Mouse (Mus musculus): ENCODE data around the gene Glcci1. TPM values are rescaled to one million over a fixed set of nuclear protein-coding genes. Genes with fewer than 3 reads are reported as not detected.

Glcci1 gene
- polyA plus RNA-seq, 1 experiment from 2014 or later: 4.8 TPM

GRCm38 (mm10) chr6:8560682-8561081, 51.3 kb downstream of the Glcci1 start:
- no peak overlapping the region for H3K4me3 ChIP-seq (ENCODE audit: low read depth, low read length)
- WGBS: 86% methylated on average over 2 of the region's 2 CpGs
- no peak overlapping the region for H3K9ac ChIP-seq (ENCODE audit: low read depth, low read length)
- H3K4me1 ChIP-seq (ENCODE audit: control insufficient read depth, insufficient read depth, low read length): no peaks in the 10 kb centered on the region
- no peaks in the 10 kb centered on the region; the same call in 1 of the 2 replicates for H3K36me3 ChIP-seq (ENCODE audit: control insufficient read depth, insufficient read depth, low read length)
- no peak overlapping the region for H3K4me2 ChIP-seq (ENCODE audit: low read length)
- no peak for ATAC-seq
- H3K27ac ChIP-seq (ENCODE audit: low read length): no peak overlapping the region
- H3K9me3 ChIP-seq (replicated peaks; ENCODE audit: control insufficient read depth, low read length, poor library complexity, severe bottlenecking): no peaks in the 10 kb centered on the region
- no peaks in the 10 kb centered on the region for H3K27me3 ChIP-seq (ENCODE audit: control insufficient read depth, insufficient read depth, low read depth, low read length)

- 0 out of 2 replicates have a peak, but pooled peaks cover 2% of the 10 kb centered on the region for H3K36me3 ChIP-seq (ENCODE audit: control insufficient read depth, insufficient read depth, low read length)
- H3K4me1 ChIP-seq (ENCODE audit: control insufficient read depth, insufficient read depth, low read length): no peaks in the 10 kb centered on the region
- no peaks in the 10 kb centered on the region for H3K9me3 ChIP-seq (replicated peaks; ENCODE audit: control insufficient read depth, low read length, poor library complexity, severe bottlenecking)
- no peak overlapping the region for H3K4me3 ChIP-seq (ENCODE audit: low read depth, low read length)
- no peak for ATAC-seq
- no peak overlapping the region for H3K9ac ChIP-seq (ENCODE audit: low read depth, low read length)
- no peaks in the 10 kb centered on the region for H3K27me3 ChIP-seq (ENCODE audit: control insufficient read depth, insufficient read depth, low read depth, low read length)
- no peak overlapping the region for H3K27ac ChIP-seq (ENCODE audit: low read length)
- 97% methylated on average over 9 of the region's 9 CpGs for WGBS
- H3K4me2 ChIP-seq (ENCODE audit: low read length): no peak overlapping the region
Observed at GRCm38 (mm10) chr6:8582377-8582776, 73.0 kb downstream of the Glcci1 start.

- Histone ChIP-seq H3K27ac (ENCODE audit: low read length) (no peak overlapping the region), H3K27me3 (ENCODE audit: control insufficient read depth, insufficient read depth, low read depth, low read length) (no peaks in the 10 kb centered on the region), H3K9me3 (replicated peaks; ENCODE audit: control insufficient read depth, low read length, poor library complexity, severe bottlenecking) (no peaks in the 10 kb centered on the region), H3K4me2 (ENCODE audit: low read length) (no peak overlapping the region), H3K4me1 (ENCODE audit: control insufficient read depth, insufficient read depth, low read length) (no peaks in the 10 kb centered on the region), H3K4me3 (ENCODE audit: low read depth, low read length) (no peak overlapping the region), H3K36me3 (ENCODE audit: control insufficient read depth, insufficient read depth, low read length) (0 out of 2 replicates have a peak, but pooled peaks cover 2% of the 10 kb centered on the region), H3K9ac (ENCODE audit: low read depth, low read length) (no peak overlapping the region)
- WGBS: 92% methylated on average over 3 of the region's 3 CpGs
- no peak for ATAC-seq
Observed at GRCm38 (mm10) chr6:8583892-8584291, 74.5 kb downstream of the Glcci1 start.

- H3K4me2 ChIP-seq (ENCODE audit: low read length): no peak overlapping the region
- H3K4me1 ChIP-seq (ENCODE audit: control insufficient read depth, insufficient read depth, low read length): no peaks in the 10 kb centered on the region
- ATAC-seq: no peak
Observed at GRCm38 (mm10) chr6:8591665-8592064, 82.3 kb downstream of the Glcci1 start.

GRCm38 (mm10) chr6:8617369-8617768, 108.0 kb downstream of the Glcci1 start:
- H3K27ac ChIP-seq (ENCODE audit: low read length): no peak overlapping the region
- no peak overlapping the region for H3K9ac ChIP-seq (ENCODE audit: low read depth, low read length)
- no peaks in the 10 kb centered on the region for H3K9me3 ChIP-seq (replicated peaks; ENCODE audit: control insufficient read depth, low read length, poor library complexity, severe bottlenecking)
- no peaks in the 10 kb centered on the region for H3K27me3 ChIP-seq (ENCODE audit: control insufficient read depth, insufficient read depth, low read depth, low read length)
- 74% methylated on average over 2 of the region's 2 CpGs for WGBS
- no peak for ATAC-seq
- no peaks in the 10 kb centered on the region for H3K4me1 ChIP-seq (ENCODE audit: control insufficient read depth, insufficient read depth, low read length)
- H3K4me3 ChIP-seq (ENCODE audit: low read depth, low read length): no peak overlapping the region
- no peaks in the 10 kb centered on the region for H3K36me3 ChIP-seq (ENCODE audit: control insufficient read depth, insufficient read depth, low read length)
- H3K4me2 ChIP-seq (ENCODE audit: low read length): no peak overlapping the region

More at GRCm38 (mm10) chr6:8591665-8592064, 82.3 kb downstream of the Glcci1 start:
- no peak overlapping the region for H3K4me3 ChIP-seq (ENCODE audit: low read depth, low read length)
- H3K9ac ChIP-seq (ENCODE audit: low read depth, low read length): no peak overlapping the region
- 87% methylated on average over 9 of the region's 9 CpGs for WGBS
- no peaks in the 10 kb centered on the region for H3K36me3 ChIP-seq (ENCODE audit: control insufficient read depth, insufficient read depth, low read length)
- H3K27me3 ChIP-seq (ENCODE audit: control insufficient read depth, insufficient read depth, low read depth, low read length): no peaks in the 10 kb centered on the region
- H3K9me3 ChIP-seq (replicated peaks; ENCODE audit: control insufficient read depth, low read length, poor library complexity, severe bottlenecking): no peaks in the 10 kb centered on the region
- H3K27ac ChIP-seq (ENCODE audit: low read length): no peak overlapping the region

GRCm38 (mm10) chr6:8619582-8620350, 110.4 kb downstream of the Glcci1 start:
- ATAC-seq: no peak
- Histone ChIP-seq H3K4me1 (ENCODE audit: control insufficient read depth, insufficient read depth, low read length) (no peaks in the 10 kb centered on the region), H3K36me3 (ENCODE audit: control insufficient read depth, insufficient read depth, low read length) (no peaks in the 10 kb centered on the region), H3K27me3 (ENCODE audit: control insufficient read depth, insufficient read depth, low read depth, low read length) (no peaks in the 10 kb centered on the region), H3K9me3 (replicated peaks; ENCODE audit: control insufficient read depth, low read length, poor library complexity, severe bottlenecking) (no peaks in the 10 kb centered on the region), H3K4me2 (ENCODE audit: low read length) (no peak overlapping the region), H3K27ac (ENCODE audit: low read length) (no peak overlapping the region), H3K9ac (ENCODE audit: low read depth, low read length) (no peak overlapping the region), H3K4me3 (ENCODE audit: low read depth, low read length) (no peak overlapping the region)
- WGBS: 84% methylated on average over 4 of the region's 4 CpGs

GRCm38 (mm10) chr6:8623045-8623444, 113.6 kb downstream of the Glcci1 start:
- Histone ChIP-seq H3K4me1 (ENCODE audit: control insufficient read depth, insufficient read depth, low read length) (no peaks in the 10 kb centered on the region), H3K4me2 (ENCODE audit: low read length) (no peak overlapping the region), H3K9me3 (replicated peaks; ENCODE audit: control insufficient read depth, low read length, poor library complexity, severe bottlenecking) (no peaks in the 10 kb centered on the region), H3K27ac (ENCODE audit: low read length) (no peak overlapping the region), H3K4me3 (ENCODE audit: low read depth, low read length) (no peak overlapping the region), H3K36me3 (ENCODE audit: control insufficient read depth, insufficient read depth, low read length) (no peaks in the 10 kb centered on the region), H3K9ac (ENCODE audit: low read depth, low read length) (no peak overlapping the region), H3K27me3 (ENCODE audit: control insufficient read depth, insufficient read depth, low read depth, low read length) (no peaks in the 10 kb centered on the region)
- WGBS: 78% methylated on average over 3 of the region's 3 CpGs
- no peak for ATAC-seq

- no peak overlapping the region for H3K4me3 ChIP-seq (ENCODE audit: low read depth, low read length)
- WGBS: 89% methylated on average over 8 of the region's 8 CpGs
- H3K27ac ChIP-seq (ENCODE audit: low read length): no peak overlapping the region
- H3K27me3 ChIP-seq (ENCODE audit: control insufficient read depth, insufficient read depth, low read depth, low read length): no peaks in the 10 kb centered on the region
- no peak overlapping the region for H3K9ac ChIP-seq (ENCODE audit: low read depth, low read length)
- no peak overlapping the region for H3K4me2 ChIP-seq (ENCODE audit: low read length)
- no peaks in the 10 kb centered on the region; the same call in 1 of the 2 replicates for H3K36me3 ChIP-seq (ENCODE audit: control insufficient read depth, insufficient read depth, low read length)
- H3K4me1 ChIP-seq (ENCODE audit: control insufficient read depth, insufficient read depth, low read length): no peaks in the 10 kb centered on the region
- ATAC-seq: no peak
- H3K9me3 ChIP-seq (replicated peaks; ENCODE audit: control insufficient read depth, low read length, poor library complexity, severe bottlenecking): no peaks in the 10 kb centered on the region
Observed at GRCm38 (mm10) chr6:8628226-8628625, 118.8 kb downstream of the Glcci1 start.

- Histone ChIP-seq H3K4me1 (ENCODE audit: control insufficient read depth, insufficient read depth, low read length) (no peaks in the 10 kb centered on the region), H3K27me3 (ENCODE audit: control insufficient read depth, insufficient read depth, low read depth, low read length) (no peaks in the 10 kb centered on the region), H3K36me3 (ENCODE audit: control insufficient read depth, insufficient read depth, low read length) (no peaks in the 10 kb centered on the region; the same call in 1 of the 2 replicates), H3K27ac (ENCODE audit: low read length) (no peak overlapping the region), H3K9me3 (replicated peaks; ENCODE audit: control insufficient read depth, low read length, poor library complexity, severe bottlenecking) (no peaks in the 10 kb centered on the region), H3K9ac (ENCODE audit: low read depth, low read length) (no peak overlapping the region), H3K4me3 (ENCODE audit: low read depth, low read length) (no peak overlapping the region), H3K4me2 (ENCODE audit: low read length) (no peak overlapping the region)
- no peak for ATAC-seq
- 83% methylated on average over 7 of the region's 7 CpGs for WGBS
Observed at GRCm38 (mm10) chr6:8628715-8629267, 119.4 kb downstream of the Glcci1 start.

Measured in midbrain, embryonic 16.5 days (tissue).